Mouse (Mus musculus) right cerebral cortex, postnatal 14 days (tissue): Measurements from ENCODE around the gene Gm42791.
A peak's percentile ranks its signal among the peaks of the same experiment; 100 is the strongest.

Experiments used
- DNase-seq: peaks from one replicate; pipeline ENCODE4 v3.0.0; 2022

Gm42791 gene

DNA sequence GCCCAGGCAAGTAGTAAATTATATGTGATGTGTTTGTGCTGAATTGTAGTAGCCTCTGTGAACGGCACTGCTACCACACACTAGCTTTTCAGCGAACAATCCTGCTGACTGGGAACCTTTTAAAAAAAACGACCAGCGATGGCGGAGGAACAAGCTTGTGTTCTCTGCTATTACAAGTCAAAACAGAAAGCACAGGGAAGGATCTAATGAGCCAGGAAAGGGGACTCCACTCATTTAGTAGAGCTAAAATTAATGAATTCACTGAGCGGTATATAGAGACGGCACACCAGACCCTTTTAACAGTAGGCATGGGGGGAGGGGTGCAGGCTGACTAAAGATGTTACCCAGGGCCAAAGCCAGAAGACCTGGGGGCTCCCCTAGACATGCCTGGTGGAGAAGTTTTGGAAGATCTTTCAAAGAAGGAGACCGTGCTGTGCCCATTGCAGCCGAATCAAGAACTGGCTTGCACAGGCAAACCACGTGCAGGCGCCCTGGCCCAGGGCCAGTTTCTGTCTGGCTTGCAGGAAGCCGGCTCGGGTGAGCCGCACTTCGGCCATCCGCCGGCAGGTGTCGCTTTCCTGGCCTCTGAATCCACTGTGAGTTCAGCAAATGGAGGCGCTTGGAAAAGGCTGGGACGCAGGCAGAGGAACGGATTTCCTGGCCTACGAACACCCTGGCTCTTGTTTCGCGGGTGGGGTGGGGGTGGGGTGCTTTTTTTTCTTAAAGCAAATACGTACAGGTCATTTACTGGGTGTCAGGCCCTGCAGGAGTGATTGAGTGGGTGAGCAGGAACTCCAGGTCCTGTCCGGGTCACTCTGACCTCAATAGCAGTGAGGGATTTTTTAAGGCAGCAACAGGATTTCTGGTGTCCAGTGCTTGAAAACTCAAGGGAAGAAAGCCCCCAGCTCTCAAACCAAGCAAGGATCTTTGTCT, 11.7 kb upstream of the Gm42791 start:
- peak; percentile 100 for DNase-seq

GRCm38 (mm10) chr5:149005701-149006361, 10.9 kb upstream of the Gm42791 start:
- no peak for DNase-seq

DNA sequence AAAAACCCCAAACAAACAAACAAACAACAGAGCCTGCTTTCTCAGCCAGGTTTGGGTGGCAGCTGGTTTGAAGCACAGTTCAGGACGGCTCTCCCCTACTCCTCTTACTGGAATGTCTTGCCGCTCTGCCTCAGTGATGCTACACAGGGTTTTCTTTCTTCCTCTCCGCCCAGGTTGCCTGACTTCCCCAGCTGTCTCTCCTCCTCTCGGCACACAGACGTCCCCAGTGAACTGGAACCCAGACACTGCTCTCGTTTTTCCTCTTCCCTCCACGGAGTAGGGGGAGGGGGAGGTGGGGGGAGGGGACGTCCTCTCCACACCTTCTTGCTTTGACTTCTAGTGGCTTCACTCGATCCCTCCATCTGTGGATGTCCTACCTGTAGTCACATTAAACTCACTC, 10.1 kb upstream of the Gm42791 start:
- DNase-seq, result no peak

DNA sequence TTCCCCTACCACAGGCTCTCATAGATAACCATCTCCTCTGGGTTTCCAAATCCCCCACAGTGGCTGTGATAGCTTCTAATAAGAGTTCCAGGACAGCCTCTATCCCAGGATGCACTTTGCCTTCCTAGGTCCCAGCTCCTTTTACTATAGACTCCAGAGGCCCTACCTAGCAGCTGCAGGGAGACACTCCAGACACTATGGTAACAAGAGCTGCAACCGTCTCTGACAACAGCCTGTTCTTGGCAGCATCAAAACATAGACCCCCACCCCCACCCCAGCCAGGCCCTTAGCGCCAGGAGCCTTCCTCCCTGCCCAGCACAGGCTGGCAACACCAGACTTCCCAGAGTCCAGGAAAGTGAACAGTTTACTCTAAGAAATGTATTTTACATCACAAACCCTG, 8.2 kb upstream of the Gm42791 start:
- DNase-seq, result no peak

GRCm38 (mm10) chr5:149002803-149003115, 7.8 kb upstream of the Gm42791 start:
- no peak for DNase-seq

DNA sequence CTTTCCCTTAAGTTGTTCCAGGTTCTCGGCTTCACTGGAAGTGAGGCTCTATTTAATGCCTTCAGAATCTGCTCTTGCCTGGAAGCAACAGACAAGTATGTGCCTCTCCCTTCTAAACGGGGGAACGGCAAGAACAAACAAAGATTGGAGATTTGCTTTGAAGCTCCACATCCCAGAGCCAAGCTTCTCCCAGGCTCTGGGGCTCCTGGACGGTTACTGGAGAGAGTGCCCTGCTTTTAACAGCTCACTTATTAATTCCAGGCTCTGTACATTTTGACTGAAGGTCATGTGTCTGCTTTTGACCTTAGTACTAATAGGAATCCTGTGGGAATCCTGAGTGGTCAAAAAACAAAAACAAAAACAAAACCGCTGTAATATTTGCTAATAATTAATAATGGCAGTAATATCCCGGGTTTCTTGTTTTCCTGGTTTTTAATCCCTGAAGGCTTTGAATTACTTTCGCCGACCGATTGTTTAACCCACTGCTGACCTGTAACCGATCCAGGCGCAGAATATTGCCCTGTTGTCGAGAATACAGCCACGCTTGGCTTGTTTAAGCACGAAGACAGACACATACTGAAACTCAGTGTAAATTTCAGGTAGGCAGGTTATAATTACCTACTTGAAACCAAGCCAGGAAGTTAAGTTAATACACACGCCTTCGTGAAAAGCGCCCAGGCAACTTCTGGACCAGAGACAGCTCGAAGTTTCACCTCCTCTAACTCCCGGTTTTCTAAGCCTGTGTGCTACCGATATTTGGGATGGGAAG, 7.3 kb upstream of the Gm42791 start:
- DNase-seq, result no peak

- DNase-seq, result no peak
Measured at GRCm38 (mm10) chr5:148999802-149000201, 4.9 kb upstream of the Gm42791 start.

- DNase-seq, result no peak
Measured at GRCm38 (mm10) chr5:148998512-148998911, 3.6 kb upstream of the Gm42791 start.

DNA sequence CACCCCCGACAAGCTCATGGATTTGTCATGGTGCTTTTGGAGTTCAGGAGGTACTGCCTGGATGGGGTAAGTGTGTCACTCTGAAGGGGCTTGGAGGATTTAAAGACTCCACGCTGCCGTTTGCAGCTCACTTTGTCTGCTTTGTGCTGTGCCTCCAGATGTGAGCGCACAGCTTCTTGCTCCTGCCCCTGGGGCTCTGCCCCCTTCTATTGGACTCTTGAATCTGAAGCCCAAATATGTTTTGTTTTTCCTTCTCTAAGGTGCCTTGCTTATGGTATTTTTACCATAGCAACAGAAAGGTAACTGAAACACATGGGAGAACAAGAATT, 1.7 kb upstream of the Gm42791 start:
- no peak for DNase-seq

GRCm38 (mm10) chr5:148995962-148996708, 1.2 kb upstream of the Gm42791 start:
- DNase-seq, result no peak

DNA sequence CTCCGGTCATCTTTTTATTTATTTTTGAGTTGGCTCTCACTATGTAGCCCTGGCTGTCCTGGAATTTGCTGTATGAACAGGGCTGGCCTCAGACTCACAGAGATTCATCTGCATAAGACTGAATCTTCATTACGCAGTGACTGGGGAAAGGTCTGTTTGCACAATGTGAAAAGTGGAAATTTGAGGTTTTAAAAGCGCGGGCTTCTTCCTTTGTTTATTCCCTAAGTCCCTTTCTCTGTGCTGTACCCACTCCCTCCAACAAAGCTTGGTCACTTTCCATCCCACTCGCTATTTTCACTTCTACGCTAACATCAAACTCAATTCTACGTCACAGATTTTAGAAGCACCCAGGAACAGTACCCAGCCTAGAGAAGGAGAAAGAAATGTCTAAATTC, 639 bp downstream of the Gm42791 start:
- no peak for DNase-seq

DNA sequence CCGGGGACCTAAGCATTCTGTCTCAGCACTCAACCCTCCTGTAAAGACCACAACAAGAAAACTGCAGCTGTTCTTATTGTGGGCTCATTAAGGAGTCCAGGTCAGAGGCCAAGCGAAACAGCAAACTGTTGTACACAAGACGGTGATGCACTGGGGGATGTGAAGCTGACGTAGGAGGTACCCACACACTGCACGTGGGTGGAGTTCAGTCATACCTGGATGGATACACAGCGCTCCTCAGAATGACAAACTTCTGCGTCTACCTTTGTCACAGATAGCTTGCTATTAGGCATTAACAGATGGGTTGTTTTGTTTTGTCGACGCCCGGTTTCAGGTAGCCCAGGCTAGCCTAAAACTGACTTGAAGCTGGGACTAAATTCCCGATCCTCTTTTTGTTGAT, 2.3 kb downstream of the Gm42791 start:
- no peak for DNase-seq

DNA sequence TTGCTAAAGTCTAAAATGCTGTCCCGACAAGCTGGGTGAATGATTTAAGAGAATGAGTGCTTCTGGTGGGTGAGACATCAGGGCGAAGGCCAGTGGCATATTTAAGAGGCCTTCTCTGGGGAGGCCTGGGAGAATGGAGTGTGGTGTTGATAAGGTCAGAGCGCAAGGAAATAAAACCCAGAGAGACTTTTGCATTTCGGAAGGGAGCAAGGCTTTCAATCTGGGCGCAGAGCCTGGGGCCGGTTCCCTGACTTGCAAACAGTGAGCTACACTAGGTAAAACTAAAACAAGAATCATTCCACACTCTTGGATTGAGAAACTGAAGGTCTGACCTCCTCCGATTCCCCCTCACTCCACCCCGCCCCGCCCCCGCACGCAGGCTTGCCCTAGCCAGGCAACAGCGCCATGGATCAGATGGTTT, 4.0 kb downstream of the Gm42791 start:
- DNase-seq, result no peak

- no peak for DNase-seq
Measured at GRCm38 (mm10) chr5:148989480-148989879, 5.5 kb downstream of the Gm42791 start.

GRCm38 (mm10) chr5:148984961-148985360, 10.0 kb downstream of the Gm42791 start:
- DNase-seq, result no peak

DNA sequence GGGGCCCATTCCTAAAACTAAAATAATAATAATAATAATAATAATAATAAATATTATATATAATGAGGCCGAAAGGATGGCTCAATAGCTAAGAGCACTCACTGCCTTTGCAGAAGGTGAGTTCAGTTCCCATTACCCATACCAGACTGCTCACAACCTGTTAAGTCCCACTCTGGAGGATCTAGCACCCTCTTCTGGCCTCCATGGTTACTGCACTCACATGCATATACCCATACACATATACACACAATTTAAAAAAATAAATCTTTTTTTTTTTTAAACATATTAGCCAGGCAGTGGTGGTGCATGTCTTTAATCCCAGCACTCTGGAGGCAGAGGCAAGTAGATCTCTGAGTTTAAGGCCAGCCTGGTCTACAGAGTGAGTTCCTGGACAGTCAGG, 11.3 kb downstream of the Gm42791 start:
- no peak for DNase-seq

- DNase-seq, result no peak
Measured at GRCm38 (mm10) chr5:148983108-148983664, 11.8 kb downstream of the Gm42791 start.

GRCm38 (mm10) chr5:148982396-148982795, 12.6 kb downstream of the Gm42791 start:
- no peak for DNase-seq

DNA sequence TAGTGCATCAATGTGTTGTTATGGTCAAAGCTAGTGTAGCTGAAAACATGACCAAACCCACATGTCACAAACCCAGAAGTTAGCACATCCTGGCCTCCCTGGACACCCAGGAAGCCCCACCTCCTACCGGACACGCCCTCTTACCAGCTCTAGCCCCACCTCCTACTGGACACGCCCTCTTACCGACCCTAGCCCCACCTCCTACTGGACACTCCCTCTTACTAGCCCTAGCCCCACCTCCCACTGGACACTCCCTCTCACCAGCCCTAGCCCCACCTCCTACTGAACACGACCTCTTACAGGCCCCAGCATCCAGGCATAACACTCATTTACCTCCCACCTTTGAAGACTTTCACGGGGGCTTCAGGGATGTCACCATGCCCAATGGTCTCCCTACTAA, 14.3 kb downstream of the Gm42791 start:
- no peak for DNase-seq

DNA sequence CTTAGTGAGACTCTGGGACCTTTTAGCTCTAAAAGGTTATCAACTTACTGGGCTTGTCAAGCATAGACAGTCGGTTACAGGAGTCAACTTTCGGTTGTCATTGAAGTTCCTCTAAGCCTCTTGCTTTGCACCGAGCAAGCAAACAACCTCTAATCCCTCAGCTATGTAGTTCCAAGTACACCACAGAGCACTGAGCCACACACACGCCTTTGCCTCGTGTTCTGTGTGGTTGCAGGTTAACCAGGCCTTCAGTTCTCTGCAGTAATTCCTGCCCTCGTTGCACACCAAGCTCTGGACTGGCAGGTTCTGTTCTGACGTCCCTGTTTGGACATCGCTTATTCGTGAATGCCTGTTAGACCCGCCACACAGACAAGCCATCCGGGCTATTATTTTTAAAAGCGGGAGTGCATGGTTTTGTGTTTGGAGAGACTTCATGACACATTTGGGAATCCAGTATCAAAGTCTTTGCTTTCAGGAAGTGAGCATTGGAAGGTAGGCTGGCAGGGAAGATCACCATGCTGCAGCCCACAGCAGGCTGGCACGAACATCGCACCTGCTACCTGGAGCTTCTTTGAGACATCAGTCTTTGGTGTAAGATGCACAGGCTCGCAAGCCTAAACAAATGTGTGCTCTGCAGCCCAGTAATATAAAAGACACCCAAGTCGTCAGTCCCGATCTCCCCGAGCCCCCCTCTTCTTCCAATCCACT, 16.3 kb downstream of the Gm42791 start:
- DNase-seq, result no peak

DNA sequence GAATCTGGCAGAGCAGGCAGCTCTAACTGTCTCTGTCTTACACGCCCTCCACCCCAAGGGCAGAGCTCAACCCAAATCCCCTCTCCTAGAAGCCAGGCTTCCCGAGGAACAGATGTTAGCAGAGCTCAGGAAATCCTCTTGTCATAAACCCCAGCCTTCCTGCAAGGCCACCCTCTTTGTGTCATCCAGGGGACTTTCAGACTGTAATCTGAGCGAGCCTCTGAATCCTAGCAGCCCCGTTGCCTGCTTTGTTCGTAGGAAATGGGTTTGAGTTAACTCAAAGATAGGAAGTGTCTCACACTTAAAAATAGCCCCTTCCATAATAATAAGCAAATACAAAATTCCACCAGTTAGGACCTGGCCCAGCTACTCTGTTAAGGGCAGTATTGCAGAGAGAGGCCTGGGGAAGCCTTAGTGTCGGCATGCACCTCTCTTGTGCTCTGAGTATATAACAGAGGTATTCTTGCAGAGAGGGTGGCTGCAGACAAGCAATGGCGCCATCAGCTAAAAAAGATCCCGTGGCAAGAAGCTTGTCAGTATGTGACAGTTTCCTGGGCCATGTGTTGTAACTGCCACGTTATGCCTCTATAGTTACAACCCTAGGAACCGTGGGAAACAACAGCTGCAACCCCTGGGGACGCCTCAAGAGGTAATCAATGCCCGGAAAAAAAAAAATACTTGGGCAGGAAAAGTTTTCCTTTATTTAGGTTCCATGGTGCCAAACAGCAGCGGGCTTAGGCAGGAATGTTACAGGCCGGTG, 17.1 kb downstream of the Gm42791 start:
- no peak for DNase-seq
